Mouse (Mus musculus): Measurements from ENCODE around the gene Peli3.
A peak's percentile ranks its signal among the peaks of the same experiment; 100 is the strongest.

The Peli3 gene

DNA sequence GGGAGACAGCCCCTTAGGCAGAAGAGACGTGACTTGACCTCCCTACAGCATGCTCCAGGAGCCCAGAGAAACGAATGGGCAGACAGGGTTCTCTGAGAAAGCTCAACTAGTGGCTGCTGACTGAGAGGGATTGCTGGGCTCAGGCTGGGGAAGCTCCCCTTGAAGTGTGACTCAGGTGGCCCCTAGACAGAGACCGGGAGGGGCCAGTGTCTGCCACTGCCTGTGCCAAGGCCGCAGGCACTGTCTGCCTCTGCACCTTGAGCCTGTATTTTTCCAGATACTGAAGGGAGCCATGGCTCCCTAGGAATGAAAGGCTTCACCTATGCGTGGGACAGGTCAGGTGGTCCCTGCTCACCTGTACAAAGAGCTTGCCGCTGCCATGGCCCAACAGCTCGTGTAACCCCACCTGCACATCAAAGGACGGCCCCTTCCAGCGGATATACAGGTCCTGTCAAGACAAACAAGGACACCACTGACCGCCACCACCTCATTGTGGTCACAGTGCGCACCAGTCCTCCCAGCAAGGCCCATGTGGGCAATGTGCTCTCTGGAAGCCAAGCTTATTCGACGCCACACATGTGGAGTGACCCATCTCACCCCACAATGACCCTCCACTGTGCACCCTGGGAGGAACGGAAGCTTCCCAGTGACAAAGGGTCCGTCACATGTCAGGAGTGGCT lies 26.9 kb downstream of the Peli3 start:
- no peak for DNase-seq (ENCODE audit: low read depth in 1 of 2, low spot score in 2 of 2)

DNA sequence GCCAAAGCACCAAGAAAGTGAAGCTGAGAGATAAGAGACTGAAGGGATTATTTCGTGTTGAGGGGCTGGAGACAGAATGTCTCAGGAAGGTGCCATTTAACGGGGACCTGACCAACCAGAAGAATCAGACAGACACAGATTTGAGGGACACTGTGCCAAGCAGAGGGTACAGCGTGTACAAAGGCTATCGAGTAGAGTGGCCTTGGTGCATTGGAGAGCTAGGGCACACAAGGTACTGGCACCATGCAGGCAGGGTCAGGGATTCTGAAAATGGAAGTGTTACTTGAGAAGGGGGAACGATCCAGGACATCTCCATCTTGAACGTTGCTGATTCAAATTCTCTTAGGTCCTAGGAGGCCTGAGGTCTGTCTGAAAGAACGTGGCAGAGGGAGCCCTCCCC lies 33.6 kb downstream of the Peli3 start:
- no peak for DNase-seq (ENCODE audit: low read depth in 1 of 2, low spot score in 2 of 2)

DNA sequence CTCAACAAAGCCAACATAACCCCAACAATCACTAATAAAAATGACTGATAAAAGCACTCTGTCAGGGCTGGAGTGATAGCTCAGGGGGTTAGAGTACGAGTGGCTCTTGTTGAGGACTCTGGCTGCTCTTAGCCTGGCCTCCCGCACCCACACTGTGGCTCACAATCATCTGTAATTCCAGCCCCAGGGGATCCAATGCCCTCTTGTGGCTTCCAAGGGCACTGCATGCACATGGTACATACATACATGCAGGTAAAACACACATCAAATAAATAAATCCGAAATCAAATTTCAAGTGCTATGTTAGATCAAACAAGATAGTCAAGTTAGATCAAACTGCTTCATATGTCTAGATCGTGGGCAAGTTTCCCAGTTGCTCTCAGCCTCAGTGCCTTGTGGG lies 34.8 kb downstream of the Peli3 start:
- no peak for DNase-seq (ENCODE audit: low read depth in 1 of 2, low spot score in 2 of 2)

DNA sequence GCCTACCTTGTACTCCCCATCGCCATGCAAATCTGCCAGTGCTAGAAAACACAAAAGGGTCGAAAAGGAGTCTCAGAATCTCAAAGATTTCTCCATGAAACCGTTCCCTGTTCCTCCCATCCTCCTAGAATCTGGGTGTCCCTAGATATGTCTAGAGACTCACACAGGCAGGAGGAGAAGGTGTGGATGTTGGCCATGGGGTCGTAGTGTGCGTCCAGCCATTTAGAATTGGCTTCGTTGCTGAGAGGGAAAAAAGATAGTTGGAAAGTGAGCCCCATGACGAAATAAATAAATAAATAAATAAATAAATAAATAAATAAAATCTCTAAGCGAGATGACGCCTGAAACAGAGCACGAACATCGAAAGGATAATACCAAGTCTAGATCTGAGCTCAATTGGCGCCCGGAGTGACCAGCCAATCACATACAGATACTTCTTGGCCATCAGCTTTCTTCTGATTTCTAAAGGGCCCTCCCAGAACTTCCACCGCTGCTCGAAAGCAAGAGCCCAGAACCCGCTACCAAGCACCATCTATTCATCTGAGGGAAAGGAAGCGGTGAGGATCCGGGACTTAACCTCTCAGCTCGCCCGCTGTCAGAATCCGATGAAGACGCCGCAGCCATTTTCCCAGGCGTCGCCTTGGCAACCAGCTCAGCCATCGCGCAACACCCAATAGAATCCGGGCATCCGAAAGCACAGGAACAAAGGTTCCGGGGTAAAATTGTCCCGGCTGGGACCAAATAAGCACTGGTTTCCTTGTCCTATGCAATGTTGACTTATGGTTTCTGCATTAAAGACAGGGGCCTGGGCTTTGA lies 36.7 kb downstream of the Peli3 start, which contains the start of gene Bbs1:
Gene Bbs1 (minus strand): TSS at position 650 of the 816 bp plus-strand sequence.
- DNase-seq (ENCODE audit: low read depth in 1 of 2, low spot score in 2 of 2), result peak; percentile 21 to 55

DNA sequence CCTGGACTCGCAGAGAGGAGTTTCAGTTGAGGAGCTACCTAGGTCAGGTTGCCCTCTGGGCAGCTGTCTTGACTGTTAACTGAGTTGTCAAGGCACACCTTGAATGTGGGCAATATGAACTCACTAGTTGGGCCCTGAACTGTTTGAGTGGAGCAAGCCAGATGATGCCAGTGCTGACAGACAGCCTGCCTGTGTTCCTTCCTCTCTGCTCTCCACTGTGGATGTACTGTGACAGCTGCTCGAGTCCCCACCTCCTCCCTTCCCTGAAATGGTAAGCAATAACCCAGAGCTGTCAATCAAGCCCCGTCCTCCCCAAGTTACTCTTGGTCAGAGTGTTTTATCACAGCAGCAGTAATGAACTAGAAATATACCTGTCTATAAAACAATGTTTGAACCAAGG lies 43.0 kb downstream of the Peli3 start:
- DNase-seq (ENCODE audit: low read depth in 1 of 2, low spot score in 2 of 2), result no peak

DNA sequence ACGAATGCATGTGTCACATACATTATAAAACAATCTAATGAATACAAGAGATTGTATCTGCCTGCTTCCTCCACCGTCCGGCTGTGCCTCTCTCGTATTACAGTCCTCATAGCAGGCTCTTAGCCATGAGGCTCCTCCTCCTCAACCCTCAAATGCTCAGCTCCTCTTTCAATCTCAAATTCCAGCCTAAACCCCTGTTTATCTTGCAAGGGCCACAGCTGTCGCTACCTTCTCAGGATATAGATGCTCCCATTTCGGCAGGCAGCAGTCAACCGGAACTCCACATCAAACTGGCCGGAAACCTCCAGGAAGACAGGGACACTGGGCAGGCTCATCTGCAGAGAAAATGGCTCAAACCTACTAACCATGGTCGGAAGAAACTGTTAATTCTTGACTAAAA lies 44.0 kb downstream of the Peli3 start:
- DNase-seq (ENCODE audit: low read depth in 1 of 2, low spot score in 2 of 2), result no peak

DNA sequence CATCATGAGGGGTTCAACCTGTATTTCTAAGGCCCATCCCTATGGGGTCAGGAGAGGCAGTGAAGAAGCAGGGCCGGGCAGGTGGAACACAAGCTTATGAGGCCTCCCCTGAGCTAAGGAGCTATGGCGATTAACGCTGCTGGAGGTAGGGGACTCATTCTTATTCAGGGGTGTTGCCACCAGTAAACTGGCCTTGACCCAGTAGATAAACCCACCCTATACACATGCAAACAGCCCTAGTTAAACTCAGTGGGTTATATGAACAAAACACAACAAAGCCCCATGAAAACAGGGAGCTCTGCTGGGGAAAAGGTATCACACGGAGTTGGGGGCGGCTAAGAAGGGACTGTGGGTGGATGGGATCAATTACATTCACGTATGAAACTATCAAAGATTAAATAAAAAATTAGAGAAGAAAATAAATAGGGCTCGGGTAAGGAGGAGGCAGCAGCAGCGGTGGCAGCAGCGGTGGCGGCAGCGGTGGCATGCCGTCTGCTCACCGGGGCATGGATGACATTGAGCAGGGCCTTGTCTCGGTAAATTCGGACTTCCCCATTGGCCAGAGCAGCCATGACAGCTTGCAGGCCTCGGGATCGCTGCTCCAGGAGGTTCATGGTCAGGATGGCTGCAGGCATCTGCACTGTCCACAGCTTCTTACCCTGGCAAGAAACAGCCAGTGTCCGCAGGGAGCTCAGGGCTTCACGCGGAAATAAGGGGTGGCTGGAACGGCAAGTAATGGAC lies 46.0 kb downstream of the Peli3 start:
- no peak for DNase-seq (ENCODE audit: low read depth in 1 of 2, low spot score in 2 of 2)

DNA sequence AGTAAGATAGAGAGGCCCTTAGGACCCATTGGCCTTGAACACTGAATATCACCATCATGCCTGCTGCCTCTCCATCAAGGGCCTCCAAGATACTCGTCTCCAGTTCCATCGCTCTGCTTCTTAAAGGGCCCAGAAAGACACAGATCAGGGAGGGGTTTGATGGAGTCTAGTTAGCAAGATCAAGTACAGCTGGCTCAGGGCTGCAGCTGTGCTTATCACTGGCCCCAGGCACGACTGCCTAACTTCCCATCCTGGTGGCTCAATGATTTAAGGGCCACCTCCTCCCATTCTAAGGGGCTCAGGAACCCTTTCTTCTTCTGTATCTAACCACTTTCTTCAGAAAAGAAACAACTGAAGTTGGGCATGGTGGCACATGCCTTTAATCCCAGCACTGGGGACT lies 51.1 kb downstream of the Peli3 start:
- DNase-seq (ENCODE audit: low read depth in 1 of 2, low spot score in 2 of 2), result no peak

DNA sequence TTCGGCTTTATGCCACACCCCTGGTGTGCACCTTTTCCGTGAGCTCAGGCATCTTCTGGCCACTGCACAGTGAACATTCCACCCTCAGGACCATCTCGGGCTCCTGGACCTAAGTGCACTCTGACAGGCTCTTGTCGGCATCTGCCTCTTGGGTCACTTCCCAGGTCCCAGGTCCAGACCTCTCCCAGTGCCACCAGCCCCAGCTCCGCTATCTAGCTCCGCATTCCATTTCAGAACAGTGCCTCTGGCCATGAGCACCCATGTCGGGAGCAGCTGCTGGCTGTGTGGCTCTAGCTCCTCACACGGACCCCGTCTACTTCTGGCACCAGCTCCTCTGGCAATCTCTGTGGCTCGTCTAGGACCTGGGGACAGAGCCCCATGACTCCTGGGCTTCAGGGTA lies 53.1 kb downstream of the Peli3 start:
- no peak for DNase-seq (ENCODE audit: low read depth in 1 of 2, low spot score in 2 of 2)

DNA sequence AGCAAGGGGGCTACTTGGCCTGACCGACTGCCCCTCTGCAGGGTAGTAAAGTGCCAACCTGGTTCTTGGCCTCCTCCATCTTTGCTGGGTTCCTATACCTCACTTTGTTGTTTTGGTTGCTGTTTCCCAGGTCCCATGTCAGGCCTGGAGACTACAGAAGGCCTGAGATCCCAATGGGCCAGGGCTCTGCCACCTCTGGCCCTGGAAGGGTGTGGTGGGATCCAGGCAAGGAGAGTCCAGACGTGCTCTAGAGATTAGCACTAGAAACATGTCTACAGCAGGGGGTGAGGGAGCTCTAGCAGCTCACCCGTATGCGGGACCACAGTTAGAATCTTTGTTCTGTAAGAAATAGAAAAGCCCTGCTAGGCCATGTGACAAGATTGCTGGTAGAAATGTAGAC lies 59.0 kb downstream of the Peli3 start:
- no peak for DNase-seq (ENCODE audit: low read depth in 1 of 2, low spot score in 2 of 2)
